ENCODE assay signal across 8 mouse cellular contexts in genomic region chr5:31192045-31192938, GRCm38 (mm10). TPM values are rescaled to one million over a fixed set of nuclear protein-coding genes. Genes with fewer than 3 reads are reported as not detected.
A peak's percentile ranks its signal among the peaks of the same experiment; 100 is the strongest.
DNase-seq lines count a peak whose midpoint lies in the region; ATAC-seq and TF ChIP-seq lines count a peak whose summit lies in the region.

No protein-coding gene starts in this region.

- no peak for TF ChIP-seq POLR2A in thymus, adult 2 months (IDR thresholded peaks at IDR 0.05; ENCODE audit: control insufficient read depth, extremely low read depth, insufficient read depth, low read length, poor library complexity)

- peak overlapping the region; percentile 76 for H3K9ac ChIP-seq in hindbrain, embryonic 16.5 days (ENCODE audit: low read depth, low read length)

- peaks cover 47% of the 10 kb centered on the region for H3K36me3 ChIP-seq in thymus, adult 2 months (ENCODE audit: control insufficient read depth, insufficient read depth, low read length)
- H3K36me3 ChIP-seq in hindbrain, embryonic 16.5 days (ENCODE audit: control insufficient read depth, insufficient read depth, low read length) = peaks cover 50% of the 10 kb centered on the region
- peaks cover 72% of the 10 kb centered on the region for H3K36me3 ChIP-seq in megakaryocyte, embryonic 14.5 days (replicated peaks; ENCODE audit: low read length)

- H3K4me3 ChIP-seq in thymus, adult 2 months (ENCODE audit: control insufficient read depth, insufficient read depth, low read length) = peak overlapping the region; percentile 66
- peak overlapping the region; percentile 86 for H3K4me3 ChIP-seq in hindbrain, embryonic 16.5 days (ENCODE audit: low read length)
- peak overlapping the region; percentile 99 for H3K4me3 ChIP-seq in megakaryocyte, embryonic 14.5 days (replicated peaks)

- no peaks in the 10 kb centered on the region for H3K9me3 ChIP-seq in hindbrain, embryonic 16.5 days (ENCODE audit: control insufficient read depth, low read length)
- no peaks in the 10 kb centered on the region for H3K9me3 ChIP-seq in megakaryocyte, embryonic 14.5 days

- peak overlapping the region; percentile 72 for H3K4me2 ChIP-seq in hindbrain, embryonic 16.5 days (ENCODE audit: low read length)

- peak overlapping the region; percentile 45 for H3K27ac ChIP-seq in thymus, adult 2 months (ENCODE audit: control insufficient read depth, insufficient read depth, low read length)
- peak overlapping the region; percentile 86 for H3K27ac ChIP-seq in hindbrain, embryonic 16.5 days (ENCODE audit: low read depth, low read length)

- peaks cover 4% of the 10 kb centered on the region for H3K4me1 ChIP-seq in thymus, adult 2 months (replicated peaks; ENCODE audit: control insufficient read depth, insufficient read depth, low read length)
- H3K4me1 ChIP-seq in hindbrain, embryonic 16.5 days (ENCODE audit: control insufficient read depth, insufficient read depth, low read depth, low read length) = peaks cover 20% of the 10 kb centered on the region
- peaks cover 59% of the 10 kb centered on the region for H3K4me1 ChIP-seq in megakaryocyte, embryonic 14.5 days

- no peak for ATAC-seq in hindbrain, embryonic 16.5 days

- peak; percentile 85 for DNase-seq in adrenal gland, postnatal 10 days
- DNase-seq in adrenal gland, adult 2 months = no peak
- DNase-seq in thymus, adult 2 months = no peak
- no peak for DNase-seq in thymus, postnatal 10 days (ENCODE audit: low spot score in 2 of 2)
- DNase-seq in right cerebral cortex, adult 18-20 months = no peak
- DNase-seq in layer of hippocampus, postnatal 10 days (ENCODE audit: low spot score in 2 of 2) = no peak

- no peak for TF ChIP-seq CTCF in thymus, adult 2 months (IDR thresholded peaks at IDR 0.05; ENCODE audit: borderline replicate concordance, control insufficient read depth, extremely low read depth, insufficient read depth, low read length, poor library complexity)

- WGBS in thymus, adult 2 months = 7% methylated on average over 42 of the region's 42 CpGs
- 19% methylated on average over 37 of the region's 42 CpGs for WGBS in hindbrain, embryonic 16.5 days

- no peaks in the 10 kb centered on the region for H3K27me3 ChIP-seq in thymus, adult 2 months (ENCODE audit: control insufficient read depth, insufficient read depth, low read length)
- H3K27me3 ChIP-seq in hindbrain, embryonic 16.5 days (replicated peaks; ENCODE audit: control insufficient read depth, insufficient read depth, low read length) = no peaks in the 10 kb centered on the region
- H3K27me3 ChIP-seq in megakaryocyte, embryonic 14.5 days (replicated peaks) = no peaks in the 10 kb centered on the region

RNA-seq across cellular contexts. Expression of gene Snx17, which starts 0.7 kb away (rescaled TPM):
- total RNA-seq in adrenal gland, postnatal 10 days (2021) = 10 to 100 TPM; 79.2 to 90.3 TPM
- 100 to 1,000 TPM in 1 of 2 experiments, 10 to 100 TPM in 1; 85.7 to 115 TPM for total RNA-seq in adrenal gland, adult 2 months (2021)
- 85.1 and 92.2 TPM in 2 replicates for polyA plus RNA-seq in adrenal gland, adult 2 months (2012; rRNA removed)
- polyA plus RNA-seq in thymus, adult 2 months (2012; rRNA removed) = 127 and 134 TPM in 2 replicates
- polyA plus RNA-seq in hindbrain, embryonic 16.5 days (2015; fragmentation: Nextera tagmentation; extraction: Ambion mirVana) = 120 and 124 TPM in 2 replicates
- polyA plus RNA-seq in megakaryocyte, embryonic 14.5 days (2012; ENCODE audit: insufficient read depth, low replicate concordance) = 5.4 and 54.1 TPM in 2 replicates
- total RNA-seq in layer of hippocampus, postnatal 10 days (2021) = 10 to 100 TPM; 77.1 to 83.3 TPM

RNA-seq across cellular contexts. Expression of gene Eif2b4, which starts 0.9 kb away (rescaled TPM):
- 10 to 100 TPM; 38.9 to 48.2 TPM for total RNA-seq in adrenal gland, postnatal 10 days (2021)
- total RNA-seq in adrenal gland, adult 2 months (2021) = 10 to 100 TPM; 39.5 to 45.7 TPM
- 26.8 and 35.7 TPM in 2 replicates for polyA plus RNA-seq in adrenal gland, adult 2 months (2012; rRNA removed)
- 74.5 and 88.0 TPM in 2 replicates for polyA plus RNA-seq in thymus, adult 2 months (2012; rRNA removed)
- polyA plus RNA-seq in hindbrain, embryonic 16.5 days (2015; fragmentation: Nextera tagmentation; extraction: Ambion mirVana) = 88.5 and 91.6 TPM in 2 replicates
- 92.1 and 146 TPM in 2 replicates for polyA plus RNA-seq in megakaryocyte, embryonic 14.5 days (2012; ENCODE audit: insufficient read depth, low replicate concordance)
- total RNA-seq in layer of hippocampus, postnatal 10 days (2021) = 10 to 100 TPM; 53.0 to 62.7 TPM

RNA-seq across cellular contexts. Expression of gene Zfp513, which starts 9.8 kb away (rescaled TPM):
- total RNA-seq in adrenal gland, postnatal 10 days (2021) = 10 to 100 TPM; 23.0 to 23.7 TPM
- total RNA-seq in adrenal gland, adult 2 months (2021) = 10 to 100 TPM; 28.5 to 29.5 TPM
- polyA plus RNA-seq in adrenal gland, adult 2 months (2012; rRNA removed) = 75.5 and 77.8 TPM in 2 replicates
- polyA plus RNA-seq in thymus, adult 2 months (2012; rRNA removed) = 88.5 and 90.3 TPM in 2 replicates
- polyA plus RNA-seq in hindbrain, embryonic 16.5 days (2015; fragmentation: Nextera tagmentation; extraction: Ambion mirVana) = 12.3 and 14.0 TPM in 2 replicates
- 34.2 and 67.1 TPM in 2 replicates for polyA plus RNA-seq in megakaryocyte, embryonic 14.5 days (2012; ENCODE audit: insufficient read depth, low replicate concordance)
- 10 to 100 TPM; 28.9 to 33.1 TPM for total RNA-seq in layer of hippocampus, postnatal 10 days (2021)

RNA-seq across cellular contexts. Expression of gene Gtf3c2, which starts 12.3 kb away (rescaled TPM):
- 10 to 100 TPM; 46.3 to 64.2 TPM for total RNA-seq in adrenal gland, postnatal 10 days (2021)
- total RNA-seq in adrenal gland, adult 2 months (2021) = 10 to 100 TPM; 51.9 to 67.4 TPM
- polyA plus RNA-seq in adrenal gland, adult 2 months (2012; rRNA removed) = 34.8 and 47.8 TPM in 2 replicates
- polyA plus RNA-seq in thymus, adult 2 months (2012; rRNA removed) = 112 and 113 TPM in 2 replicates
- polyA plus RNA-seq in hindbrain, embryonic 16.5 days (2015; fragmentation: Nextera tagmentation; extraction: Ambion mirVana) = 51.6 and 63.2 TPM in 2 replicates
- polyA plus RNA-seq in megakaryocyte, embryonic 14.5 days (2012; ENCODE audit: insufficient read depth, low replicate concordance) = 9.1 and 15.0 TPM in 2 replicates
- total RNA-seq in layer of hippocampus, postnatal 10 days (2021) = 10 to 100 TPM; 57.4 to 66.3 TPM

RNA-seq across cellular contexts. Expression of gene Gm29609, which starts 12.6 kb away (rescaled TPM):
- total RNA-seq in adrenal gland, postnatal 10 days (2021) = 1 to 10 TPM; 1.5 to 2.8 TPM
- total RNA-seq in adrenal gland, adult 2 months (2021) = 1 to 10 TPM; 1.1 to 1.4 TPM
- 0.52 and 0.94 TPM in 2 replicates for polyA plus RNA-seq in adrenal gland, adult 2 months (2012; rRNA removed)
- polyA plus RNA-seq in thymus, adult 2 months (2012; rRNA removed) = 3.5 and 4.7 TPM in 2 replicates
- polyA plus RNA-seq in hindbrain, embryonic 16.5 days (2015; fragmentation: Nextera tagmentation; extraction: Ambion mirVana) = 2.1 and 2.2 TPM in 2 replicates
- polyA plus RNA-seq in megakaryocyte, embryonic 14.5 days (2012; ENCODE audit: insufficient read depth, low replicate concordance) = 7.0 and 7.9 TPM in 2 replicates
- total RNA-seq in layer of hippocampus, postnatal 10 days (2021) = 1 to 10 TPM; 2.2 to 2.6 TPM
